8 mouse cellular contexts compared by ENCODE assay signal in the genomic region with DNA sequence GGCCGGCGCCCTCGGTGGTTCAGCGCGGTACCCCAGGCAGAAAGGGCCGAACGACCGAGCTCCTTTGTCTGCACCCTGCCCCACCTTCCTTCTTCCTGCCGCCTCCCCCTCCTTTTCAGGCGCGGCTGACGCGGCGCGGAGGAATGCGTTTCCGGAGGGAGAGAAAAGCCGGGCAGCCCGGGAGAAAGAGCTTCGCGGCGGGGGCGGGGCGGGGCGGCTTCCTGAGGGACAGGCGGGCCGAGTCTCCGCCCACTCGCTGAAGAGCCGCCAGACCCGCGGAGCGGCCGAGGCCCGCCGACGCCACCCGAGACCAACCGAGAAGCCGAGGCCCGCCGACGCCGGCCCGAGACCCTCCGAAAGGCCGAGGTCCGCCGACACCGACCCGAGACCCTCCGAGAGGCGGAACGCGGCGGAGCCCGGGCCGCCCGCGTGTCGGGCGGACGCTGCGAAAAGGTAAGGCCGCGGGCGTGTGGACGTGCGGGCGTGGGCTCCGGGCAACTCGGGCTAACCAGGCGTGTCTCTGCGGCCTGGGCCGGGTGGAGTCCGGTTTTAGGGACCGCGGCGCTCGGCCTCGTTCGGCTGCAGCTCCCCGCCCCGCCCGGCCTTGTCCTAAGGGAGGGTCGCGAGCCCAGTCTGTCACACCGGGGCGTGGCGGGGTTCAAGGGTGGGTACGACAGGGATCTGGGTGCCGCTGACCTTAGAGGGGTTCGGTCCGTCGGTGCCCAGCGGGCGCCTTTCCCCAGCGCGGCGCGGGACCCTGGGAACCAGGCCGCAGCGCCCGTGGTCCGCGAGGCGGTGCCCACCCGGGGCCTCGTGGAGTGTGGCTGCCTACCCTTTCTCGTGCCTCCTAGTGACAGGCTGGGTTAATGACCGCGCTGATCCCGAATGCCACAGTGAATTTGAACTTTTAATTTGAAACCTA. TPM values are rescaled to one million over a fixed set of nuclear protein-coding genes. Genes with fewer than 3 reads are reported as not detected.
DNase-seq lines count a peak whose midpoint lies in the region; ATAC-seq and TF ChIP-seq lines count a peak whose summit lies in the region.

A gene (plus strand): TSS at position 148 of the 922 bp plus-strand sequence.

- no peaks in the 10 kb centered on the region for H3K36me3 ChIP-seq in lung, embryonic 15.5 days
- H3K36me3 ChIP-seq in thymus, adult 2 months (ENCODE audit: control insufficient read depth, insufficient read depth, low read length), result no peaks in the 10 kb centered on the region

- WGBS in lung, embryonic 15.5 days, result under 1% methylated on average over 97 of the region's 113 CpGs
- under 1% methylated on average over 104 of the region's 113 CpGs for WGBS in thymus, adult 2 months

- H3K27ac ChIP-seq in lung, embryonic 15.5 days, result peak within 1 kb of the TSS; percentile 100
- H3K27ac ChIP-seq in thymus, adult 2 months (ENCODE audit: control insufficient read depth, insufficient read depth, low read length), result peak within 1 kb of the TSS; percentile 44; the same call in 1 of the 2 replicates

- H3K4me3 ChIP-seq in lung, embryonic 15.5 days, result peak within 1 kb of the TSS; percentile 96
- peak within 1 kb of the TSS; percentile 98 for H3K4me3 ChIP-seq in thymus, adult 2 months (ENCODE audit: control insufficient read depth, insufficient read depth, low read length)

- ATAC-seq in frontal cortex, adult (ENCODE audit: low TSS enrichment), result peak; percentile 93
- ATAC-seq in hematopoietic stem cell, adult 5-6 weeks (replicated peaks in 1 of 2; ENCODE audit: insufficient read depth in 1 of 2, low FRiP score in 2 of 2, low TSS enrichment in 1 of 2, low read depth in 1 of 2, poor library complexity in 2 of 2, severe bottlenecking in 2 of 2), result peak; percentile 65 to 70
- peak; percentile 97 for ATAC-seq in lung, embryonic 15.5 days (ENCODE audit: borderline replicate concordance, extremely low read depth, low FRiP score, low TSS enrichment)

- peak; percentile 64; the same call in 1 of the 2 replicates for TF ChIP-seq CTCF in thymus, adult 2 months (IDR thresholded peaks at IDR 0.05; ENCODE audit: borderline replicate concordance, control insufficient read depth, extremely low read depth, insufficient read depth, low read length, poor library complexity)

- peaks cover 24% of the 10 kb centered on the region for H3K4me1 ChIP-seq in lung, embryonic 15.5 days
- no peaks in the 10 kb centered on the region for H3K4me1 ChIP-seq in thymus, adult 2 months (replicated peaks; ENCODE audit: control insufficient read depth, insufficient read depth, low read length)

- peak within 1 kb of the TSS; percentile 66 for H3K4me2 ChIP-seq in lung, embryonic 15.5 days

- peak; percentile 80 for TF ChIP-seq POLR2A in thymus, adult 2 months (IDR thresholded peaks at IDR 0.05; ENCODE audit: control insufficient read depth, extremely low read depth, insufficient read depth, low read length, poor library complexity)

- peak within 1 kb of the TSS; percentile 98 for H3K9ac ChIP-seq in lung, embryonic 15.5 days

- DNase-seq in Muller cell, postnatal 12 days (ENCODE audit: inconsistent ontology term), result peak; percentile 100
- DNase-seq in cerebellum, adult 9-10 months, result peak; percentile 89
- DNase-seq in layer of hippocampus, adult 9-10 months (ENCODE audit: low spot score), result peak; percentile 53
- peak; percentile 93 for DNase-seq in ovary, adult 18-20 months (ENCODE audit: low spot score)
- peak; percentile 86 for DNase-seq in thymus, adult 2 months

- H3K9me3 ChIP-seq in lung, embryonic 15.5 days, result no peaks in the 10 kb centered on the region

- H3K27me3 ChIP-seq in lung, embryonic 15.5 days, result no peaks in the 10 kb centered on the region
- no peaks in the 10 kb centered on the region for H3K27me3 ChIP-seq in thymus, adult 2 months (ENCODE audit: control insufficient read depth, insufficient read depth, low read length)

RNA-seq across cellular contexts. Expression of the gene that starts here (rescaled TPM):
- 189 and 191 TPM in 2 replicates for total RNA-seq in hematopoietic stem cell, adult 5-6 weeks (2017)
- 396 and 402 TPM in 2 replicates for polyA plus RNA-seq in lung, embryonic 15.5 days (2015; fragmentation: Nextera tagmentation; extraction: Ambion mirVana)
- polyA plus RNA-seq in thymus, adult 2 months (2012; rRNA removed), result 29.3 and 30.6 TPM in 2 replicates

Comparison
In these comparisons a context has a peak if more than half of its experiments do, and no peak if none do; other contexts are left out.
1. Peak in every context shown above with its lines: DNase-seq, ATAC-seq, H3K4me3 ChIP-seq and H3K27ac ChIP-seq.
2. RNA of the gene that starts here (polyA plus RNA-seq): 396 to 402 TPM in lung, embryonic 15.5 days; 29.3 to 30.6 TPM in thymus, adult 2 months; every median in the first group is over 10 times any median in the second.